Mouse (Mus musculus): ENCODE data around the gene Med13l.

GRCm38 (mm10) chr5:118612956-118613631, 52.6 kb downstream of the Med13l start:
- TF ChIP-seq CTCF (IDR thresholded peaks at IDR 0.05; ENCODE audit: extremely low read depth, insufficient read depth, insufficient read length, insufficient replicate concordance) = no peak
- no peak for TF ChIP-seq POLR2A (IDR thresholded peaks at IDR 0.05; ENCODE audit: low read depth, low read length)

Measured in spleen, adult 2 months (tissue).